Mouse (Mus musculus): ENCODE results near the gene Polr3g. TPM values are rescaled to one million over a fixed set of nuclear protein-coding genes. Genes with fewer than 3 reads are reported as not detected.
"Not testable (repeated sequence)": the region's sequence is repeated elsewhere in the genome, so short reads cannot be mapped to it uniquely, and the experiment has no call there.

Polr3g gene
- polyA plus RNA-seq, 1 experiment = 6.3 TPM

DNA sequence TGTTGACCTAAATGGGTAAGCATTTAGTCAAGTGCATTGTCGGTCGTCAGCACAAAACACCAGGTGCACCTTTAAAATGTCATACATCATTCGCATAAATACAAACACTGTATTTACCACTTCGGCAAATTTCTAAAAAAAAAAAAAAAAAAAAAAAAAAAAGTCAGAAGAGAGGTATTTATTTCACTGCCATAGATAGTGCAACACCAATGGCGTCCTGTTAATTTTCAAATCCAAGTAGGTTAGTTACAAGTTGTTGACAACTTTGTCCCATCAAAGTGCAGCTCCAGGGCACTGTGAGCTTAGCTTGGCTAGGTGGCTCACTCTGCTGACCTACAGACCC, 53.8 kb downstream of the Polr3g start:
- DNase-seq = no peak
- Histone ChIP-seq H3K36me3 (ENCODE audit: control insufficient read depth, insufficient read depth, low read length) (no peaks in the 10 kb centered on the region), H3K4me3 (ENCODE audit: control insufficient read depth, insufficient read depth, low read length) (peak overlapping the region; percentile 89), H3K27ac (ENCODE audit: control insufficient read depth, insufficient read depth, low read length) (peak overlapping the region; percentile 49; the same call in 1 of the 2 replicates), H3K4me1 (replicated peaks; ENCODE audit: control insufficient read depth, insufficient read depth, low read length) (peaks cover 13% of the 10 kb centered on the region), H3K27me3 (ENCODE audit: control insufficient read depth, insufficient read depth, low read length) (no peaks in the 10 kb centered on the region)
- no peak for TF ChIP-seq CTCF (IDR thresholded peaks at IDR 0.05; ENCODE audit: borderline replicate concordance, control insufficient read depth, extremely low read depth, insufficient read depth, low read length, poor library complexity)
- no peak for TF ChIP-seq POLR2A (IDR thresholded peaks at IDR 0.05; ENCODE audit: control insufficient read depth, extremely low read depth, insufficient read depth, low read length, poor library complexity)
- WGBS = 34% methylated on average over 5 of the region's 5 CpGs

DNA sequence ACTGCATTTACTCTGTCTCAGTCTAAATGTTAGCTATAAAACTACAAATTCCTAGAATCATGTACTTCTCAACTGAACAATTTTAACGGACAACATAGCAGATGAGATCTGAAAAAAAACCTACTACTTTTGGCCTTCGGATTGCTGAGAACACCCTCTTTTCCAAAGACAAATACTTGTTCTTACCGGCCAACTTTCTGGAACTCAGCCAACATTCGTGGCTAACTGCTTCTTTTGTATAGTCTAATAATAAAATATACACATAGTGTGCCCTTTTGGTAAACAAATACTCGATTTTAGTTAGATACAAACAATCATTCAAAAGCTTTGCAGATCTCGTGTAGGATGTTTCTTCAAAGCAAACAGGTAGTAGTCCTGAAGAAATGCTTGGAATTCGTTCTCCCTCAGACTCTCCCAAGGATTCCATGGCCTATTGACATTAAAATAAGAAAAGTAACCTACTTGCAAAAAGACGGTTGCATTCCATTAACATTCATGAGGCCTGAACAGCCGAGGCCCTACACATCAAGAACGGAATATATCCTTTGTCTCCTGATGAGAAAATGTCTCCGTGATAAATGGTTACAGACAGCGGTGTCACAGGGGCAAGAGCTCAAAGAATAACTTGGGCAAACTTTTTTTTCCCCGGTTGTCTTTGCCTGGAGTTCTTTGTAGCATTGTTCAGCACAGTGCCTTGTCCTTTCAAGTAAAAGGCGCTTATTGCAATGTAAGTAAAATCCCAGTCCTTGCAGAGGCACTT, 54.5 kb downstream of the Polr3g start:
- Histone ChIP-seq H3K27me3 (ENCODE audit: control insufficient read depth, insufficient read depth, low read length) (no peaks in the 10 kb centered on the region), H3K4me1 (replicated peaks; ENCODE audit: control insufficient read depth, insufficient read depth, low read length) (peaks cover 13% of the 10 kb centered on the region), H3K36me3 (ENCODE audit: control insufficient read depth, insufficient read depth, low read length) (no peaks in the 10 kb centered on the region), H3K4me3 (ENCODE audit: control insufficient read depth, insufficient read depth, low read length) (no peak overlapping the region), H3K27ac (ENCODE audit: control insufficient read depth, insufficient read depth, low read length) (no peak overlapping the region)
- TF ChIP-seq CTCF (IDR thresholded peaks at IDR 0.05; ENCODE audit: borderline replicate concordance, control insufficient read depth, extremely low read depth, insufficient read depth, low read length, poor library complexity) = no peak
- no peak for TF ChIP-seq POLR2A (IDR thresholded peaks at IDR 0.05; ENCODE audit: control insufficient read depth, extremely low read depth, insufficient read depth, low read length, poor library complexity)
- DNase-seq = no peak
- 89% methylated on average over 14 of the region's 14 CpGs for WGBS

DNA sequence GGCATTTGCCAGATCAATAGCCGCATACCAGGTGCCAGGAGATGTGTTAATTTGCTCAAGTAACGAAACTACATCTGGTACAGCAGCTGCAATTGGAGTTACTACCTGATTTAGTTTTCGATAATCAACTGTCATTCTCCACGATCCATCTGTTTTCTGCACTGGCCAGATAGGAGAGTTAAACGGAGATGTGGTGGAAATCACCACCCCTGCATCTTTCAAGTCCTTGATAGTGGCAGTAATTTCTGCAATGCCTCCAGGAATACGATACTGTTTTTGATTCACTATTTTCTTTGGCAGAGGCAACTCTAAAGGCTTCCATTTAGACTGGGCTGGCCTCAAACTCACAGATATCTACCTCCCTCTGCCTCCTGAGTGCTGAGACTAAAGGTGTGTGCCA, 60.4 kb downstream of the Polr3g start:
- H3K36me3 ChIP-seq (ENCODE audit: control insufficient read depth, insufficient read depth, low read length); H3K27ac ChIP-seq (ENCODE audit: control insufficient read depth, insufficient read depth, low read length); H3K4me3 ChIP-seq (ENCODE audit: control insufficient read depth, insufficient read depth, low read length); H3K4me1 ChIP-seq (replicated peaks; ENCODE audit: control insufficient read depth, insufficient read depth, low read length); H3K27me3 ChIP-seq (ENCODE audit: control insufficient read depth, insufficient read depth, low read length); DNase-seq: not testable (repeated sequence)
- WGBS = 86% methylated on average over 5 of the region's 6 CpGs

DNA sequence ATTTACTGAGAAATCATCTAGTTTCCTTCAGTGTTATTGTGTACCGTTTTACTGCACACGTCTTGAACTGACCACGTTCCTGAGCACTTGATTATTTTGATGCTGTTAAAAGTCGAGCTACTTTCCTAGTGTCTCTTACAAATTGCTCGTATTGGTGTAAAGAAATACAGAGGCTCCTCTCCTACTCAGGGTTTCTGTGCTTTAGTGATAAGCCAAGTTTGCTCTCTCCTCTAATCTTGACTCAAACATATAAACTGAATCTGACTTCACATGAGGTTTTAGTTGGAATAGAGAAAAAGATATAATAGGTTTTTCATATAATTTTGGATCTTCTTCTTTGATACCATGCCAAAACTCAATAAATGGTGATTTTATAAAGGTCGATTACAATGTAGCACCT, 64.5 kb downstream of the Polr3g start:
- Histone ChIP-seq H3K27me3 (ENCODE audit: control insufficient read depth, insufficient read depth, low read length) (no peaks in the 10 kb centered on the region), H3K4me1 (replicated peaks; ENCODE audit: control insufficient read depth, insufficient read depth, low read length) (no peaks in the 10 kb centered on the region), H3K4me3 (ENCODE audit: control insufficient read depth, insufficient read depth, low read length) (no peak overlapping the region), H3K27ac (ENCODE audit: control insufficient read depth, insufficient read depth, low read length) (no peak overlapping the region), H3K36me3 (ENCODE audit: control insufficient read depth, insufficient read depth, low read length) (no peaks in the 10 kb centered on the region)
- 93% methylated on average over 6 of the region's 6 CpGs for WGBS
- TF ChIP-seq POLR2A (IDR thresholded peaks at IDR 0.05; ENCODE audit: control insufficient read depth, extremely low read depth, insufficient read depth, low read length, poor library complexity) = no peak
- no peak for TF ChIP-seq CTCF (IDR thresholded peaks at IDR 0.05; ENCODE audit: borderline replicate concordance, control insufficient read depth, extremely low read depth, insufficient read depth, low read length, poor library complexity)
- DNase-seq = no peak

DNA sequence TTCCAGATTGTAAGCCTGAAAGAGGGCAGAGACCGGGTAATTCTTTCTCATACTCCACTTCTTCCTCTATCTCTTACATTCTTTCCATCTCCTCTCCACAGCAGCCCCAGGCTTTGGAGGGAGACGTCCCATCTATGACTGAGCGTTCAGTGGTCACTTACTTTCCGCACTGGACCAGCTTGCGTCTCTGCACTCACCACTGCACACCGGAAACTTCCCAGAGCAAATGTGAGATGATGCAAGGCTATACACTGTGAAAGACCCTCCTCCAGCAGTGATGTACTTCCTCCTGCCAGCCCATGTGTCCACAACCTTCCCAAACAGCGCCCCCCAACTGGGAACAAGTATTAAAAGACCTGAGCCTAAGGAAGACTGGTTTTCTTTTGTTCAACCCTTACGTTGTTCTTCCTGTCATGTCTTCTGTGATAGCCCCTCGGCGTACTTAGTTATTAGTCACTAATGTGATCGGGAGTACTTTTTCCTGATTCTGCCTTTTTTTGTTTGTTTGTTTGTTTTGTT, 66.7 kb downstream of the Polr3g start:
- no peak for DNase-seq
- Histone ChIP-seq H3K27ac (ENCODE audit: control insufficient read depth, insufficient read depth, low read length) (no peak overlapping the region), H3K4me3 (ENCODE audit: control insufficient read depth, insufficient read depth, low read length) (no peak overlapping the region), H3K27me3 (ENCODE audit: control insufficient read depth, insufficient read depth, low read length) (no peaks in the 10 kb centered on the region), H3K4me1 (replicated peaks; ENCODE audit: control insufficient read depth, insufficient read depth, low read length) (no peaks in the 10 kb centered on the region), H3K36me3 (ENCODE audit: control insufficient read depth, insufficient read depth, low read length) (no peaks in the 10 kb centered on the region)
- WGBS = 92% methylated on average over 11 of the region's 11 CpGs
- TF ChIP-seq POLR2A (IDR thresholded peaks at IDR 0.05; ENCODE audit: control insufficient read depth, extremely low read depth, insufficient read depth, low read length, poor library complexity) = no peak

DNA sequence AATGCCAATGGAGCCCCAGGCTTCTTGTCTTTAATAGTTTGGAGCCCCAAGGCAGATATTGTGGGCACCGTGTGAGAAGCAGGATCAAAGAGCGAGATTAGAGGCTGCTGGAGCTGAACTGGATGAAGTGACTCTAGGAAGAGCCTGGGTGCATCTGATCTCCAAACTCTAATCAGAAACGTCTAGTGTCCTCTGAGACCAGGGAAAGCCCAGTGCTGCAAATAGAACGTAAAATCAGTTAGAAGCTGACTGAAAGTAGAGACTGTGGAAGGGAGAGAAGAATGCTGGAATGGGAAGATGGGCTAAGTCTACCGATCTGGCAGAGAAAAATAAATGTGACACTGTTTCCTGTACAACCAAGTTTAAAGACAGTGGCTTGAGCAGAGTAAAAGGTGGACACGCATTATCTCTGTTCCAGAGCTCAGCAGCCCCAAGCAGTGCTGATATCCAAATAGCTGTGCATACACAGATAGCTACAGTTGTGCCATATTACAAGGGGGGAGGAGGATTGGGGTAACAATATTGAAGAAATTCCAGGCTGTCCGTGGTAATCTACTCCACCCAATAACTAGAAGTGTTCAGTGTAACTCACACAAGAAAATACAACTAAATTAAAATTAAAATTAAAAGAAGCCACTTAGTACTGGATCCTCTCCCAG, 68.2 kb downstream of the Polr3g start:
- Histone ChIP-seq H3K36me3 (ENCODE audit: control insufficient read depth, insufficient read depth, low read length) (no peaks in the 10 kb centered on the region), H3K27ac (ENCODE audit: control insufficient read depth, insufficient read depth, low read length) (no peak overlapping the region), H3K4me3 (ENCODE audit: control insufficient read depth, insufficient read depth, low read length) (no peak overlapping the region), H3K27me3 (ENCODE audit: control insufficient read depth, insufficient read depth, low read length) (no peaks in the 10 kb centered on the region), H3K4me1 (replicated peaks; ENCODE audit: control insufficient read depth, insufficient read depth, low read length) (no peaks in the 10 kb centered on the region)
- TF ChIP-seq POLR2A (IDR thresholded peaks at IDR 0.05; ENCODE audit: control insufficient read depth, extremely low read depth, insufficient read depth, low read length, poor library complexity) (no peak), CTCF (IDR thresholded peaks at IDR 0.05; ENCODE audit: borderline replicate concordance, control insufficient read depth, extremely low read depth, insufficient read depth, low read length, poor library complexity) (no peak)
- no peak for DNase-seq
- 77% methylated on average over 7 of the region's 7 CpGs for WGBS
